Mouse (Mus musculus): ENCODE results near the gene Folr2. TPM values are rescaled to one million over a fixed set of nuclear protein-coding genes. Genes with fewer than 3 reads are reported as not detected.

The Folr2 gene
- 1.2 TPM in 2 replicates for polyA plus RNA-seq (2011; ENCODE audit: insufficient read depth, insufficient read length, low read depth, missing spikeins)

GRCm38 (mm10) chr7:101857094-101857493 is at the start of gene Folr2:
TSS of gene Folr2 (minus strand) at chr7:101857194.
- no peaks in the 10 kb centered on the region for H3K27me3 ChIP-seq (ENCODE audit: control insufficient read depth, insufficient read depth, low read length, poor library complexity, severe bottlenecking)
- H3K27ac ChIP-seq (ENCODE audit: insufficient read depth, low read length), result no peak within 1 kb of the TSS
- no peaks in the 10 kb centered on the region for H3K9me3 ChIP-seq (replicated peaks; ENCODE audit: control insufficient read depth, insufficient read depth, low read length, poor library complexity, severe bottlenecking)
- TF ChIP-seq CTCF (IDR thresholded peaks at IDR 0.05; ENCODE audit: low read depth, low read length) (no peak), POLR2A (IDR thresholded peaks at IDR 0.05; ENCODE audit: insufficient read depth, low read length) (no peak), EP300 (IDR thresholded peaks at IDR 0.05; ENCODE audit: insufficient read depth, low read depth, low read length) (no peak)
- no peak within 1 kb of the TSS for H3K9ac ChIP-seq (ENCODE audit: low read depth, poor library complexity, severe bottlenecking)
- H3K4me3 ChIP-seq (ENCODE audit: low read depth, low read length), result no peak within 1 kb of the TSS
- H3K36me3 ChIP-seq (ENCODE audit: control insufficient read depth, insufficient read depth, low read length, poor library complexity, severe bottlenecking), result peaks cover 22% of the 10 kb centered on the region
- no peaks in the 10 kb centered on the region for H3K4me1 ChIP-seq (ENCODE audit: control insufficient read depth, insufficient read depth, low read length)

- no peak for TF ChIP-seq POLR2A (IDR thresholded peaks at IDR 0.05; ENCODE audit: insufficient read depth, low read length)
- Histone ChIP-seq H3K27ac (ENCODE audit: insufficient read depth, low read length) (peak overlapping the region; percentile 36; the same call in 1 of the 2 replicates), H3K4me3 (ENCODE audit: low read depth, low read length) (peak overlapping the region; percentile 95), H3K4me1 (ENCODE audit: control insufficient read depth, insufficient read depth, low read length) (no peaks in the 10 kb centered on the region), H3K9me3 (replicated peaks; ENCODE audit: control insufficient read depth, insufficient read depth, low read length, poor library complexity, severe bottlenecking) (no peaks in the 10 kb centered on the region), H3K36me3 (ENCODE audit: control insufficient read depth, insufficient read depth, low read length, poor library complexity, severe bottlenecking) (0 out of 2 replicates have a peak, but pooled peaks cover 4% of the 10 kb centered on the region), H3K27me3 (ENCODE audit: control insufficient read depth, insufficient read depth, low read length, poor library complexity, severe bottlenecking) (no peaks in the 10 kb centered on the region), H3K9ac (ENCODE audit: low read depth, poor library complexity, severe bottlenecking) (peak overlapping the region; percentile 84)
Observed at GRCm38 (mm10) chr7:101906696-101907095, 49.7 kb upstream of the Folr2 start.

- Histone ChIP-seq H3K36me3 (ENCODE audit: control insufficient read depth, insufficient read depth, low read length, poor library complexity, severe bottlenecking) (0 out of 2 replicates have a peak, but pooled peaks cover 3% of the 10 kb centered on the region), H3K9ac (ENCODE audit: low read depth, poor library complexity, severe bottlenecking) (peak within 1 kb of the TSS; percentile 84), H3K9me3 (replicated peaks; ENCODE audit: control insufficient read depth, insufficient read depth, low read length, poor library complexity, severe bottlenecking) (no peaks in the 10 kb centered on the region), H3K4me3 (ENCODE audit: low read depth, low read length) (peak within 1 kb of the TSS; percentile 95), H3K4me1 (ENCODE audit: control insufficient read depth, insufficient read depth, low read length) (no peaks in the 10 kb centered on the region), H3K27ac (ENCODE audit: insufficient read depth, low read length) (peak within 1 kb of the TSS; percentile 66), H3K27me3 (ENCODE audit: control insufficient read depth, insufficient read depth, low read length, poor library complexity, severe bottlenecking) (no peaks in the 10 kb centered on the region)
- TF ChIP-seq CTCF (IDR thresholded peaks at IDR 0.05; ENCODE audit: low read depth, low read length), result no peak
Observed at GRCm38 (mm10) chr7:101906287-101906681, 49.3 kb upstream of the Folr2 start, which contains the start of gene Tomt. TSS of gene Tomt (minus strand) at chr7:101906359.

- no peaks in the 10 kb centered on the region for H3K9me3 ChIP-seq (replicated peaks; ENCODE audit: control insufficient read depth, insufficient read depth, low read length, poor library complexity, severe bottlenecking)
- H3K27ac ChIP-seq (ENCODE audit: insufficient read depth, low read length), result peak within 1 kb of the TSS; percentile 66
- TF ChIP-seq POLR2A (IDR thresholded peaks at IDR 0.05; ENCODE audit: insufficient read depth, low read length) (peak; percentile 57), EP300 (IDR thresholded peaks at IDR 0.05; ENCODE audit: insufficient read depth, low read depth, low read length) (peak; percentile 87; the same call in 1 of the 2 replicates), CTCF (IDR thresholded peaks at IDR 0.05; ENCODE audit: low read depth, low read length) (no peak)
Observed at GRCm38 (mm10) chr7:101905561-101906286, 48.7 kb upstream of the Folr2 start, which contains the start of gene Lamtor1. TSS of gene Lamtor1 (plus strand) at chr7:101905904.

GRCm38 (mm10) chr7:101902846-101903245 is 45.9 kb upstream of the Folr2 start:
- peak; percentile 23 for TF ChIP-seq CTCF (IDR thresholded peaks at IDR 0.05; ENCODE audit: low read depth, low read length)
- TF ChIP-seq EP300 (IDR thresholded peaks at IDR 0.05; ENCODE audit: insufficient read depth, low read depth, low read length), result no peak
- H3K27me3 ChIP-seq (ENCODE audit: control insufficient read depth, insufficient read depth, low read length, poor library complexity, severe bottlenecking), result no peaks in the 10 kb centered on the region
- no peak overlapping the region for H3K4me3 ChIP-seq (ENCODE audit: low read depth, low read length)
- H3K27ac ChIP-seq (ENCODE audit: insufficient read depth, low read length), result no peak overlapping the region
- peaks cover 12% of the 10 kb centered on the region for H3K36me3 ChIP-seq (ENCODE audit: control insufficient read depth, insufficient read depth, low read length, poor library complexity, severe bottlenecking)
- H3K4me1 ChIP-seq (ENCODE audit: control insufficient read depth, insufficient read depth, low read length), result no peaks in the 10 kb centered on the region
- H3K9ac ChIP-seq (ENCODE audit: low read depth, poor library complexity, severe bottlenecking), result no peak overlapping the region
- H3K9me3 ChIP-seq (replicated peaks; ENCODE audit: control insufficient read depth, insufficient read depth, low read length, poor library complexity, severe bottlenecking), result no peaks in the 10 kb centered on the region

More at GRCm38 (mm10) chr7:101905561-101906286, 48.7 kb upstream of the Folr2 start, which contains the start of gene Lamtor1:
- peak within 1 kb of the TSS; percentile 95 for H3K4me3 ChIP-seq (ENCODE audit: low read depth, low read length)
- H3K27me3 ChIP-seq (ENCODE audit: control insufficient read depth, insufficient read depth, low read length, poor library complexity, severe bottlenecking), result no peaks in the 10 kb centered on the region
- peak within 1 kb of the TSS; percentile 84 for H3K9ac ChIP-seq (ENCODE audit: low read depth, poor library complexity, severe bottlenecking)
- no peaks in the 10 kb centered on the region for H3K4me1 ChIP-seq (ENCODE audit: control insufficient read depth, insufficient read depth, low read length)
- 0 out of 2 replicates have a peak, but pooled peaks cover 2% of the 10 kb centered on the region for H3K36me3 ChIP-seq (ENCODE audit: control insufficient read depth, insufficient read depth, low read length, poor library complexity, severe bottlenecking)

- Histone ChIP-seq H3K4me1 (ENCODE audit: control insufficient read depth, insufficient read depth, low read length) (no peaks in the 10 kb centered on the region), H3K4me3 (ENCODE audit: low read depth, low read length) (no peak overlapping the region), H3K36me3 (ENCODE audit: control insufficient read depth, insufficient read depth, low read length, poor library complexity, severe bottlenecking) (peaks cover 12% of the 10 kb centered on the region), H3K9ac (ENCODE audit: low read depth, poor library complexity, severe bottlenecking) (no peak overlapping the region), H3K9me3 (replicated peaks; ENCODE audit: control insufficient read depth, insufficient read depth, low read length, poor library complexity, severe bottlenecking) (no peaks in the 10 kb centered on the region), H3K27me3 (ENCODE audit: control insufficient read depth, insufficient read depth, low read length, poor library complexity, severe bottlenecking) (no peaks in the 10 kb centered on the region), H3K27ac (ENCODE audit: insufficient read depth, low read length) (no peak overlapping the region)
- TF ChIP-seq EP300 (IDR thresholded peaks at IDR 0.05; ENCODE audit: insufficient read depth, low read depth, low read length), result no peak
- no peak for TF ChIP-seq POLR2A (IDR thresholded peaks at IDR 0.05; ENCODE audit: insufficient read depth, low read length)
- TF ChIP-seq CTCF (IDR thresholded peaks at IDR 0.05; ENCODE audit: low read depth, low read length), result no peak
Observed at GRCm38 (mm10) chr7:101901969-101902368, 45.0 kb upstream of the Folr2 start.

All from ES-Bruce4 (cell line).